Mouse (Mus musculus) heart, postnatal 0 days (tissue): ENCODE measurements at regions not wholly inside any gene's neighbourhood (a gene's known extent, or its start where the extent isn't known, plus 50 kb on each side); places are given as distances from the start of the nearest gene placed in this dataset.

ENCODE experiments used
- CTCF ChIP-seq: IDR thresholded peaks from 2 replicates; pipeline ENCODE4 v1.5.1; 2016; ENCODE audit warnings: antibody characterized with exemption, control low read depth, low read depth
- EP300 ChIP-seq: IDR thresholded peaks from 2 replicates; pipeline ENCODE4 v1.6.1; 2016; ENCODE audit warnings: antibody characterized with exemption, low read depth

GRCm38 (mm10) chr1:34740891-34741290, 102.0 kb downstream of the Fam168b start:
- TF ChIP-seq CTCF (no peak), EP300 (no peak)
